Mouse (Mus musculus): ENCODE data around the gene Mamstr. TPM values are rescaled to one million over a fixed set of nuclear protein-coding genes. Genes with fewer than 3 reads are reported as not detected.

Mamstr gene
- total RNA-seq (2023): not detected

DNA sequence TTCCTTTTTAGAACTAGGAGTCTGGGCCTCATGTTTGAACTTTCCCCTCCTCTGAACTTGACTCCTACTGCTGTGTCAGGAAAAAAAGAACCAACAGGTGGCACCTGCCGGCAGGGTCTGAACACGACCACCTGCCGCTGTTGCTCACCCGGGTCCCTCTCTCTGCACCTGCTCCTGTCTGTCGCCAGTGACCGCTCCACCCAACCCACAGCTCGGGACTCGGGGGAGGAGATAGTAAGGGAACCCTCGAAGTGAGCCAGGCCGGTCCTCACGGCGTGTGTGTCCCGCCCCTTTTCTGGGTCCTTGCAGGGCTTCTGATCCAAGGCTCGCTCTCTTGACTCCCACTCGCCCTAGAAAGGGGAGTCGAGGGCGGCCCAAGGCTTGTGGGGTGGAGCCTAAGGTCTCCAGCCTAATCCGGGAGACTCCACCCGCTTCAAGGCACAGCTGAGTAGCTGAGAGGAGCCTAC lies at the start of gene Mamstr:
Gene Mamstr (plus strand): TSS at position 417 of the 467 bp plus-strand sequence.

DNA sequence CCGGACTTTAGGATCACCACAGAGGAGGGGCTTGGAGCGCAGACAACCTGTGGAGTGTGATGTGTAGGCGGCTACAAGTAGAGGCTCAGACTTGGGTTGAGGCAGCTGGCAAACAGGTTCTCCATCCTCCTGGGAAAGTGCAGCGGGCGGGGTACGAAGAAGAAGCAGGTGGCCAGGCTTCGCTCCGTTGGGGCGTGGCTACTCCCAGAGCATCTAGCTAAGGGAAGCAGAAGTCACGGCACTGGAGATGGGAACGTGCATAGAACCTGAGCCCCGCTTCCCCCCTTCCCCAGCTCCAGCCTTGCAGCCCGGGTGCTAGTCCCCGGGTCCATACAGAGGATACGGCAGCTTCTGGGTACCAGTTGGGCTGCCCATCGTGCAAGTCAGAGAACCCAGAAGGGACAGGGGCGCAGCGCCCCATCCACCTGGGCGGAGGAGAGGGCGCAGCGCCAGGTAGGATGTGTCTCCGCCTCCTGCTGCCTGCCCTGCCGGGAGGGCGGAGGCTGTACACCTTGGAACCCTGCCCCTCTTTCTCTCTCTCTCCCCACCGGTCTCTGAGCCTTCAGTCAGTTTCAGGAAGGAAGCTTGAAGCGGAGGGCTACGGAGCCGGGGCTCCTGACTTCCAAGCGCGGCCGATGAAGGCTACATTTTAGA lies 22.6 kb upstream of the Mamstr start, which contains the start of gene Fut1:
Gene Fut1 (plus strand): TSS at position 248 of the 654 bp plus-strand sequence.

DNA sequence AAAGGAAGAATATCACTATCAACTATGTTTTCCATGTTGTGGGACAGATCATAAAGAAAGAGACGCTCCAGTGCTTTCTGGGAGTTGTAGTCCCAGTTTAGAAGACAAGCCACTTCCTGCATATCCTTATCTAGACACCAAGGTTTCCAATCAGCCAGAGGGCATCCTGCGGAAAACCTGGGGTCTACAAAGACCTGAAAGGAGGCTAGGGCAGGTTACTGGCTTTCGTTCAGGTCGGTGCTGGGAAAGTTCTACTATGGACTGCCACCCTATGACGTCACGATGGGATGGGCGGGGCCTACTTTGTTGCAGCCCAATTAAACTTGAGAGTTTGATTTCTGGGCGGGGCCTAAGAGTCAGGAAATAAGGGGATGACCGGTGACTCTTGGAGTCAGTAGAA lies 18.3 kb upstream of the Mamstr start, which contains the start of gene Izumo1:
Gene Izumo1 (plus strand): TSS at position 369 of the 400 bp plus-strand sequence.

DNA sequence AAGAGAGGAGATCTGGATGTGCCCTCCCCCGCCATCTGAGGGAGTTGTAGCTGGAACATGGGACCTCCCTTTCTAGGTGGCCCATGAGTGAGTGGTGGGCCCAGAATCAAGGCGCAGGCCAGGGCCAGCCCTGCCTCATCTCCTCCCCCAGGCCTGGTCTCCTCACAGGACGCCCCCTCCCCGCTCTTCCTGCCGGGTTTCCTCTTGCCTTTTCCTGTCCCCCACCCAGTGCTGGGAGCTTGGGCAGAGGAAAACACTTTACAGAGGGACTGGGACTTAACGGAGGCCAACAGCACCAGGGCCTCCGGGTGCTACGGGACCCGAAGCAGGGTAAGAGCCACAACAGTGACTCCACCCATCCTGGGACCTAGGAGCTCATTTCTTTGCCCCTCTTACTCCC lies 12.5 kb upstream of the Mamstr start, which contains the start of gene Rasip1:
Gene Rasip1 (plus strand): TSS at position 228 of the 400 bp plus-strand sequence.

DNA sequence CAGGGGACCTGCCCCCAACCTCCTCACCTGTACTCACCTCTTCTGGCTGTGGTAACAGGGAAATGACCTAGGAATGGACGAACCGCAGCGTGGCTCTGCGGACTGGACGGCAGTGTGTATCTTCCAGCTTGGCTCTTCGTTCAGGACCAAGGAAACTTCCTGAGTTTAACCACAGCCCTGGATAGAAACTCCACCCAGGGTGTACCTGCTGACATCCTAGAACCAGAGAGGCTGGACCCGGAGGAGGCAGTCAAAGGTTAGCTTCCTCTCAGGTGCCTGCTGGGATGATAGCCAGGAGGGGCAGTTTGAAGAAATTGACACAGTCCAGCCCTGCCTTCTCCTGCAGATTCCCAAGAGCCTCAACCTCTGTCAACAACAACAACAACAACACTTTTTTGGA lies 26.4 kb downstream of the Mamstr start, which contains the start of gene Fut2:
Gene Fut2 (minus strand): TSS at position 234 of the 400 bp plus-strand sequence.

DNA sequence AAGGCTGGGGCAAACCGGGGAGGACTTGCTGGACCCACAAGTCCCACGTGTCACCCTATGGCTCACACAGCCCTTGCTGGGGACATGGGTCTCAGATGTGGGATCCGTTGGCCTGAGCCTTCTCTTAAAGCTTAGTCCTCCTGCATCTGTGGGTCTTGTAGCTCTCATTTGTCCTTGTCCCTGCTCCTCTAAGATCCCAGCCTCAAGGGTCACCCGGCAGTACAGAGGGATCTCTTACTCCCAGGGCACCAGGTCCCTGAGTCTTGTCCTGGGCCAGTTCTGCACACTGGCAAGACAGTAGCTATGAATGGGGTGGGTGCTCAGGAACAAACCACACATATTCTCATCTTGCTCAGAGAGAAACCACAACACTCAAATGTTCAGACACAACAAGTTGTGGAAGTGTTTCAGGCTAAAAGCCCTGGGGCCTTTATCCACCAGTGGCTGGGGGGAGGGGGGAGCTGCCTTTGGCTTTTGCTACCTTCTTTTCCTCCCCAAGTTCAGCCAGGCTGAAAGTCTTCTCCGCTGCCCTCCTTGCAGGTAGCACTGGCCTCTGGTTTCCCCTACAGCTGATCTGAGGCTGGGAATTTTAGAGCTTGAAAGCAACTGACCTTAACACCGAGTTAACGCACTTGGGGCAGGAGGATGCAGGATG lies 43.7 kb downstream of the Mamstr start, which contains the start of gene Ntn5:
Gene Ntn5 (plus strand): TSS at position 627 of the 655 bp plus-strand sequence.

DNA sequence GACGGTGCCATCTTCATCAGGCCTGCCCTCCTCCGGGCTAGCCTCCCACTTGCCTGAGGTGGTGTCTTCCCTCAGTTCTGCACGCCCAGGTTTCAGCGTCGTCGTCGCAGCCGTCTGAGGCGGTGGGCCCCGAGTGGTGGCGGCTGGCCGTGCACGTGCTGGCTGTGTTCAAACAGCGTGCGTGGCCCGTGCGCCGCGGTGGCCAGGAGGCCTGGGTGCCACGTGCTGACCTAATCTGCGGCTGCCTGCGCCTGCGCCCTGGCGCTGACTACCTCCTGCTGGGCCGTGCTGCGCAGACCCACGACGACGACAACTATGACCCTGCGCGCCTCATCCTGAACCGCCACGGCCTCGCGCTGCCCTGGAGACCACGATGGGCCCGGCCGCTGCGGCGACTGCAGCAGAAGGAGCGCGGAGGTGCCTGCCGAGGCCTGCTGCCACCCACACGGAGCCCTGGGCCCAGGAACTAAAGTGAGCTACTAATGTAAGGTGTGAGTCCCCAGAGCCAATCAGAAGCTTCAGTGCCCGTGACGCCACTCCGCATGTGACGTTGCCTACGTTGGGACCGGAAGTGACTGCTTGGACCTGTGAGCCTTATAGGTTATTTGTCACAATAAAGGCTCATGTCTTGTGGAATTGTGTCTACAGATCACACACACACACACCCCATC lies 54.3 kb downstream of the Mamstr start, which contains the start of gene Sec1:
Gene Sec1 (minus strand): TSS at position 482 of the 671 bp plus-strand sequence.

Other genes starting within 250 kb of the Mamstr start
- 624 TPM for gene Snrnp70, start 244.2 kb upstream of the Mamstr start, total RNA-seq (2023)
- gene Kcna7, start 234.3 kb upstream of the Mamstr start, total RNA-seq (2023): not detected
- not detected for gene Ntf5, start 226.3 kb upstream of the Mamstr start, total RNA-seq (2023)
- gene Lhb, start 219.2 kb upstream of the Mamstr start, total RNA-seq (2023): not detected
- 10.5 TPM for gene Gys1, start 205.1 kb upstream of the Mamstr start, total RNA-seq (2023)
- gene Ruvbl2, start 201.9 kb upstream of the Mamstr start, total RNA-seq (2023): 51.4 TPM
- gene Ftl1, start 180.1 kb upstream of the Mamstr start, total RNA-seq (2023): 405 TPM
- gene Bax, start 173.1 kb upstream of the Mamstr start, total RNA-seq (2023): 82.1 TPM
- not detected for gene Tulp2, start 158.1 kb upstream of the Mamstr start, total RNA-seq (2023)
- not detected for gene Gm45808, start 153.2 kb upstream of the Mamstr start, total RNA-seq (2023)
- 1.1 TPM for gene Dhdh, start 151.2 kb upstream of the Mamstr start, total RNA-seq (2023)
- 78.1 TPM for gene Nucb1, start 129.6 kb upstream of the Mamstr start, total RNA-seq (2023)
- gene Ppp1r15a, start 113.7 kb upstream of the Mamstr start, total RNA-seq (2023): 996 TPM
- 0.77 TPM for gene Plekha4, start 113.6 kb upstream of the Mamstr start, total RNA-seq (2023)
- not detected for gene Hsd17b14, start 85.1 kb upstream of the Mamstr start, total RNA-seq (2023)
- gene Bcat2, start 69.8 kb upstream of the Mamstr start, total RNA-seq (2023): 29.1 TPM
- gene Fgf21, start 24.5 kb upstream of the Mamstr start, total RNA-seq (2023): not detected
- gene Fut1, start 22.7 kb upstream of the Mamstr start, total RNA-seq (2023): 0.18 TPM
- gene Izumo1, start 18.2 kb upstream of the Mamstr start, total RNA-seq (2023): 0.28 TPM
- gene Rasip1, start 12.5 kb upstream of the Mamstr start, total RNA-seq (2023): 0.52 TPM
- not detected for gene Fut2, start 26.4 kb downstream of the Mamstr start, total RNA-seq (2023)
- gene Ntn5, start 44.0 kb downstream of the Mamstr start, total RNA-seq (2023): not detected
- not detected for gene Sec1, start 54.4 kb downstream of the Mamstr start, total RNA-seq (2023)
- 5.0 TPM for gene Car11, start 59.9 kb downstream of the Mamstr start, total RNA-seq (2023)
- 34.2 TPM for gene Dbp, start 65.1 kb downstream of the Mamstr start, total RNA-seq (2023)
- 3,071 TPM for gene Rpl18, start 75.5 kb downstream of the Mamstr start, total RNA-seq (2023)
- gene Sphk2, start 78.0 kb downstream of the Mamstr start, total RNA-seq (2023): 30.4 TPM
- gene Fam83e, start 81.2 kb downstream of the Mamstr start, total RNA-seq (2023): 3.1 TPM
- not detected for gene Spaca4, start 85.8 kb downstream of the Mamstr start, total RNA-seq (2023)
- 1.1 TPM for gene Lmtk3, start 143.8 kb downstream of the Mamstr start, total RNA-seq (2023)
- 3.8 TPM for gene Sult2b1, start 144.7 kb downstream of the Mamstr start, total RNA-seq (2023)
- gene Cyth2, start 174.6 kb downstream of the Mamstr start, total RNA-seq (2023): 119 TPM
- 3.9 TPM for gene Kcnj14, start 184.8 kb downstream of the Mamstr start, total RNA-seq (2023)
- gene Grwd1, start 191.0 kb downstream of the Mamstr start, total RNA-seq (2023): 37.0 TPM
- gene Kdelr1, start 232.8 kb downstream of the Mamstr start, total RNA-seq (2023): 60.4 TPM
- gene Grin2d, start 238.4 kb downstream of the Mamstr start, total RNA-seq (2023): 0.43 TPM